Mouse (Mus musculus): Measurements from ENCODE around the gene Serpinb6b.

GRCm38 (mm10) chr13:33006555-33006954, 41.5 kb downstream of the Serpinb6b start:
- TF ChIP-seq USF1 (IDR thresholded peaks at IDR 0.05; ENCODE audit: low read depth) (no peak), CTCF (IDR thresholded peaks at IDR 0.05; ENCODE audit: control insufficient read depth, insufficient read depth, insufficient read length) (no peak), MAX (IDR thresholded peaks at IDR 0.05) (no peak), MYOG (IDR thresholded peaks at IDR 0.05; ENCODE audit: control insufficient read depth, extremely low read depth, insufficient read length) (no peak), MYOD1 (IDR thresholded peaks at IDR 0.05; ENCODE audit: control insufficient read depth, insufficient read length, low read depth) (no peak), FOSL1 (IDR thresholded peaks at IDR 0.05; ENCODE audit: insufficient read depth, low read length, poor library complexity, severe bottlenecking) (no peak)
